Mouse (Mus musculus) forebrain, embryonic 11.5 days (tissue): ENCODE results near the gene Ppef1. TPM values are rescaled to one million over a fixed set of nuclear protein-coding genes. Genes with fewer than 3 reads are reported as not detected.

Experiments
- ATAC-seq: fragments of 200-750 bp; cut with Nextera tagmentation; replicated peaks from 2 replicates; pipeline ENCODE4 v1.8.0; 2017; ENCODE audit warnings: moderate TSS enrichment; ENCODE audit not compliant: low FRiP score
- DNase-seq: peaks from one replicate; pipeline ENCODE4 v3.0.0-alpha.2; 2017; ENCODE audit warnings: low spot score
- H3K27ac ChIP-seq: fragments of 300-500 bp; sonication (generic); 2 replicates; pipeline ENCODE4 v1.5.1; 2014; ENCODE audit warnings: low read depth, low read length
- H3K27me3 ChIP-seq: fragments of 300-500 bp; sonication (generic); 2 replicates; pipeline ENCODE4 v1.6.1; 2014; ENCODE audit warnings: mild to moderate bottlenecking, low read length, mixed read lengths; ENCODE audit not compliant: control insufficient read depth, insufficient read depth
- H3K36me3 ChIP-seq: fragments of 300-500 bp; sonication (generic); 2 replicates; pipeline ENCODE4 v1.6.1; 2014; ENCODE audit warnings: mild to moderate bottlenecking, low read length, moderate library complexity, mixed read lengths; ENCODE audit not compliant: control insufficient read depth, insufficient read depth
- H3K4me1 ChIP-seq: fragments of 300-500 bp; sonication (generic); replicated peaks from 2 replicates; pipeline ENCODE4 v1.6.1; 2014; ENCODE audit warnings: low read length, mixed read lengths; ENCODE audit not compliant: control insufficient read depth, insufficient read depth
- H3K4me2 ChIP-seq: fragments of 300-500 bp; sonication (generic); 2 replicates; pipeline ENCODE4 v1.6.1; 2014; ENCODE audit warnings: low read depth, mild to moderate bottlenecking, low read length, moderate library complexity, mixed read lengths; ENCODE audit not compliant: severe bottlenecking
- H3K4me3 ChIP-seq: fragments of 300-500 bp; sonication (generic); 2 replicates; pipeline ENCODE4 v1.5.1; 2014; ENCODE audit warnings: low read depth, low read length
- H3K9ac ChIP-seq: fragments of 300-500 bp; sonication (generic); 2 replicates; pipeline ENCODE4 v1.6.1; 2014; ENCODE audit warnings: low read length
- H3K9me3 ChIP-seq: fragments of 300-500 bp; sonication (generic); 2 replicates; pipeline ENCODE4 v1.6.1; 2016; ENCODE audit warnings: low read length, mixed read lengths; ENCODE audit not compliant: control insufficient read depth
- WGBS: fragments of 180-500 bp; shearing (Covaris S2); extraction: QIAGEN DNeasy Blood & Tissue Kit; methylation state at CpG from one replicate; pipeline ENCODE4 v1.1.7; 2014; 5-methylcytosine and 5-hydroxymethylcytosine counted together
- polyA plus RNA-seq: library from polyadenylated mRNA; unstranded; fragments of >200 nt; fragmentation: Nextera tagmentation; extraction: Ambion mirVana; gene quantifications from 2 replicates; pipeline ENCODE4 v1.2.1, GENCODE M21; 2014

Ppef1 gene
- polyA plus RNA-seq, 1 experiment from 2014 or later = 0.73 TPM

GRCm38 (mm10) chrX:160588523-160588922 lies 147.0 kb downstream of the Ppef1 start:
- Histone ChIP-seq H3K4me1 (no peaks in the 10 kb centered on the region), H3K36me3 (no peaks in the 10 kb centered on the region), H3K27me3 (peaks cover 10% of the 10 kb centered on the region), H3K9me3 (no peaks in the 10 kb centered on the region), H3K27ac (no peak overlapping the region), H3K9ac (no peak overlapping the region), H3K4me3 (no peak overlapping the region), H3K4me2 (no peak overlapping the region)
- DNase-seq = no peak
- ATAC-seq = no peak
- WGBS = 94% methylated on average over 4 of the region's 4 CpGs

DNA sequence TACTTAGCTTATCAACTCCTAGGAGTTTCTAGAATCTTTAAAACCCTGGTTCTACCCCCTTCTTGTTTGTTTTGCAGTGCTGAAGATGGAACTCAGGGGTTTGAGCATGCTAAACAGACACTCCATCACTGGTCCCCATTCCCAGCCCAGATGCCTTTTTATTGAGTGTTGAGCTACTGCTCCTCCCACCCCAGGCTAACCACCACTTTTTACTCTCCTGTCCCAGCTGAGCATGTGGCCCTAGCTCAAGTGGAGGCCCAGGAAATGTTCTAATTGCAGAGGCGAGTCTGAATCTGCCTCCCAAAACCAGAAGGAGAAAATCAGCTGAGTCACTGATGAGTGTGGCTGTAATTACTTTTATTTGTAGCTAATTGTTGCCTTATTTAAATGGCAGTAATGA lies 150.5 kb downstream of the Ppef1 start:
- H3K4me3 ChIP-seq = no peak overlapping the region
- H3K4me2 ChIP-seq = no peak overlapping the region
- no peak for ATAC-seq
- H3K27ac ChIP-seq = no peak overlapping the region
- no peaks in the 10 kb centered on the region for H3K4me1 ChIP-seq
- DNase-seq = no peak
- H3K9me3 ChIP-seq = no peaks in the 10 kb centered on the region
- WGBS = 78% methylated on average over 1 of the region's 1 CpGs
- H3K9ac ChIP-seq = no peak overlapping the region
- H3K36me3 ChIP-seq = no peaks in the 10 kb centered on the region
- peaks cover 11% of the 10 kb centered on the region for H3K27me3 ChIP-seq

DNA sequence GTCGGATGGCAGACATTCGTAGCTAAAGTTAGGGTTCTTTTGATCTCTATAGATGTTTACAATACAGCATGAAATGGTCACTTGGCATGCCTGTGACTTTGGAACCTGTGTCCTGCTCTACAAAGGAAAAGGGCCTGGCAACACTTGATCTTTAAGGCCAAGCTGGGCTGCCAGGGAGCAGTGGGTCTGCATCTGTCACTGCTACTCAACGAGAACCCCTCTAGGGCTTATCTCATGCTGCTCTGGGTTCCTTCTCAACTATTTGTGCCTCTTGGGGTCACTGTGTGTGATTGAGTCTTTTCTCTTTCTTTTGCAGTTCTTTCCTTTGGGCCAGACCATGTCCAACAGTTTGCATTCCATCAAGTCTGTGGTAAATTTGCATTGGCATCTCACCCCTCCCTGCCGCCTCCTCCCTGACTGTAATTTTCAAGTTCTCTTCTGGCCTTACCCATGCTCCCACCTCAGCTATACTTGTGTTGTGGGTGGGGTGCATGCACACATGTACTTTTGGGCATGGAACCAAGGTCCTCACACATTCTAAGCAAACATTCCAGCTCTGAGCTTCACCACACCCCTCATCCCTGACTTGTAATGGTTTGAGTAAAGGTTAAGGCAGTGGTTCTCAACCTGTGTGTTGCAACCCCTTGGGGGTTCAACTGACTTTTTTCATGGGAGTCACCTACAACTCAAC lies 151.3 kb downstream of the Ppef1 start:
- H3K36me3 ChIP-seq = no peaks in the 10 kb centered on the region
- H3K4me3 ChIP-seq = no peak overlapping the region
- no peak overlapping the region for H3K27ac ChIP-seq
- H3K9me3 ChIP-seq = no peaks in the 10 kb centered on the region
- H3K4me2 ChIP-seq = no peak overlapping the region
- H3K9ac ChIP-seq = no peak overlapping the region
- 87% methylated on average over 4 of the region's 4 CpGs for WGBS
- no peak for DNase-seq
- H3K4me1 ChIP-seq = no peaks in the 10 kb centered on the region
- no peak for ATAC-seq
- peaks cover 11% of the 10 kb centered on the region for H3K27me3 ChIP-seq

DNA sequence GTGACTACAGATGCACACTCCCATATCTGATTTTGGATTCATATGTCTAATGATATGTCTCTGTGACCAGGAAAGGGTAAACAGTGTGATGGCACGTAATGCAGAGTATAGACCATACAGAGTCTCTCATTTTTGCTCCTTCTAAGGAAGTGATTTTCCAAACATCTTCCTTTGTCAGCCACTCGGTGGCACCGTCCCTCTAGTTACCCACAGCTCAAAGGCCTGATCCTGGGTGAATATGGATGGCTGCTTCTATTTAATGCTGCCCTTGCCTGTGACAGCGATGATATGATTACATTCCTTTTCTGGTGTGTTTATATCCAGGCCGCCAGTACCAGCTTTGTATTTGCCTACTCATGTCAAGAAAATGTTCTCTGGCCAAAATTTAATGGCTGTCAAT lies 152.0 kb downstream of the Ppef1 start:
- no peaks in the 10 kb centered on the region for H3K36me3 ChIP-seq
- H3K4me2 ChIP-seq = no peak overlapping the region
- no peaks in the 10 kb centered on the region for H3K4me1 ChIP-seq
- no peak overlapping the region for H3K9ac ChIP-seq
- no peaks in the 10 kb centered on the region for H3K9me3 ChIP-seq
- H3K4me3 ChIP-seq = no peak overlapping the region
- 79% methylated on average over 5 of the region's 5 CpGs for WGBS
- DNase-seq = no peak
- H3K27ac ChIP-seq = no peak overlapping the region
- H3K27me3 ChIP-seq = peaks cover 11% of the 10 kb centered on the region
- no peak for ATAC-seq

Other genes with a start within 250 kb of the Ppef1 start
- 21.1 and 23.1 TPM in 2 replicates for gene Phka2, start 233.6 kb downstream of the Ppef1 start, polyA plus RNA-seq
- 0.07 and 0.11 TPM in 2 replicates for gene Rs1, start 32.2 kb upstream of the Ppef1 start, polyA plus RNA-seq
- 0.24 and 0.48 TPM in 2 replicates for gene Gja6, start 171.3 kb upstream of the Ppef1 start, polyA plus RNA-seq